Mouse (Mus musculus): ENCODE measurements around the gene Gas2.

Gas2 gene

DNA sequence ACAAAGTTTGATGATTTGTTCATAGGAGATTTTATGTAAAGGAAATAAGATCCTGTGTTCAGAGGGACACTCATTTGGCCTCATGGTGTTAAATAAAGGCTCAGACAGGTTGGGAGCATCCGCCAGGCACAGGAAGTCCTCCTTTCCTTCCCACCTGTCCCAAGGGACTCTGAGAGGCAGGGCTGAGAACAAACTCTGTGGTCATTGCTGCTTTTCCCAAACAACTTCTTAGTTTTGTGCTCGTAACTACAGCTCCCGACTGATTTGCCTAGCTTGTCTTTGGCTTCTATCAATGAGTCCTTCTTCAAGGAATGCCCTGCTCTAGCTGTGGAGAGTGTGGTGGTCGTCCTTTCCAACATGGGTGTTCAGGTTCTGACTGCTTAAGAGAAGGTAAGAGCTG, 18.3 kb downstream of the Gas2 start:
- no peak for DNase-seq (ENCODE audit: low spot score)

DNA sequence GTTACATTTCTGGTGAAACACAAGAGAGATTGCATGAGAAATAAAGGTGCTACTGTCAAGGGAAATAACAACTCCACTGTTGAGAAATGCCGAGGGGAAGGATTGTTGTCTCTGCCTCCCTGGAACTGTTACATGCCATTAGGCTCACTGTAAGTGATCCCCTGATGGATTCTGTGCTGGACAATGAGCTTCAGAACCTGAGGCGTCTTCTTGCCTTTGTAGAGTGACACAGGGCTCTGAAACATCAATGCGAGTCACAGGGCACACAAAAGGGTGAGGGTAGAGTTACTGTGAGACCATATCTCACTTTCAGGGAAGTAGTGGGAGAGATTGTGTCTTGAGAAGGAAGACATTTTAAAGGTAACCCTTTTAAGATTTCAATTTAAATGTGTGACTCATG, 23.5 kb downstream of the Gas2 start:
- DNase-seq (ENCODE audit: low spot score): no peak

DNA sequence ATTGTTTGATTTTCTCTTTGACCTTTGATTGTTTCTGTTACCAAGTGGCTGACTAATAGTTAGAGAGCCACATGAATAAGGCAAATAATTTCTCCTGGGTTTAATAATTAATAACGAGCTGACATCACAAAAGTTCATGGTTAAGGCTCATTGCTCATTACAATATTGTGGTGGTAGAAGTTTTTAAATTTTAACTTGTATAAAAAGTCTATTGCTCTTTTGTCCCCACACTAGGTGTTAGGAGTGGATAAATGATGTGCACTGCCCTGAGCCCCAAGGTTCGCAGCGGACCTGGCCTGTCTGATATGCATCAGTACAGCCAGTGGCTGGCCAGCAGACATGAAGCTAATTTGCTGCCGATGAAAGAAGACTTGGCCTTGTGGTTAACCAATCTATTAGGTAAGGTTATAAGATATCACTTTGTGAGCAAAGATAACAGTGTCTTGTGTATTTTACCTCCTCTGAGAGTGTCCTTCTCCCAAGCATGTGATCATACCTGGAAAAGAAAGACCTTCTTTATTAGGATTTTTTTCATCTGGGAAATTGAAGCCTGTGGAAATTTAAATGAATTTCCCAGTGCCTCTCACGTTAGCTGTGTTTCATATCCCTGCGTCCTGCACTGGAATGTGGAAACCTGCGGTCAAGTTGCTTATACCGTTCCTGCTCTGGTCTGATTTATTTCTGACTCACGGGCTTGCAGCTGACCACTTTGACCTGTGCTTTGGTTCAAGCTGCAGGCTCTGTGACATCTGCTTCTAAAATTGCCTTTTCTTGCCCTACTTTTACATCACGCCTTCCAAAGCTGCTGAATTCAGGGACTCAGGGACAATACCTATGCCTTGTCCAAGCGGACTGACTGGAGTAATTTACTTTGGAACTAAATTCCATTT, 26.1 kb downstream of the Gas2 start:
- no peak for DNase-seq (ENCODE audit: low spot score)

DNA sequence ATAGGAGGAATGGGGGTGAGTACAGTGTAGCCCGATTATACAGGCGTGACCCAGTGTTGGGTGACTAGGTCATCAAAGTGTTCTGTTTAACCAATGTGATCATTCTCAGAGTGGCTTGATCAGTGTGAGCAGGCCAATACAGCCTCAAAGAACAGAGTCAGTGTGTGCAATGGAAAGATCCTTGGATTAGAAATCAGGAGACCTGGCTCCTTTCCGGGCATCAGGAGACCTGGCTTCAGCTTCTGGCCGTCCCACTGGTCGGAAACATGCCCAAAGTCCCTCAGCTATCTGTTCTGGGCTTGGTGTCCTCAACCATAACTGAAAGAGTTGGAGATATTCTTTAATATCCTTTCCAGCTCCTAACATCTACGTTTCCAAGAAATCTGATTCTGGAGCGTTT, 27.8 kb downstream of the Gas2 start:
- DNase-seq (ENCODE audit: low spot score): no peak

DNA sequence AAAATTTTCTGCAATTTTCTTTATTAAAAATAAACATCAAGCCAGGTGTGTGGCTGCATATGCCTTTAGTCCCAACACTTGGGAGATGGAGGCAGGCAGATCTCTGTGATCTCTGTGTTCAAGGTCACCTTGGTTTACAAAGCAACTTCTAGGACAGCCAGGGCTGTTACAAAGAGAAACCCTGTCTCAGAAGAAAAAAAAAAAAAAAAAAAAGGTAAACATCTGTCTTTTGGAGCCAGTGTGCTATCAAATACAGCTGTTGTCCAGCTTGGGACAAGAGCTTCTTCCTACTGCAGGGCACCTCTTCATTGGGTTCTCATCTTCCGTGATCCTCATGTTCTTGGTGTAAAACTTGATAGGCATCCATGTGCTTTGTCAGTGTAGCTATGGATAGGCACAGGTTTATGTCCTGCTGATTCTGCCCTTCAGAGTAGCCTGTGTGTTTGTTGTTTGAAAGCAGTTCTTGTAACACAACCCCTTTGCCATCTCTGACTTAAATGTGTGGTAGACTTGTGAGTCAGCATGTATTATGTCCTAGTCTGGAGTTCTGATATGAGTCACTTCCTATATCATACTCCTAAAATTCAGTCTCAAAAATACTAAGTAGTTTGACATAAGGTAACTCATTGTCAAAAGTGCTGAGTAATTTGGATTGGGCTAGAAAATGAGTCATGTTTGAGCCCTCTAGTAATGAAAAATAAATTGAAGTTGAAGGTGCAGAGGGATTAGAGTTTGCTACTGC, 30.6 kb downstream of the Gas2 start:
- DNase-seq (ENCODE audit: low spot score): no peak

DNA sequence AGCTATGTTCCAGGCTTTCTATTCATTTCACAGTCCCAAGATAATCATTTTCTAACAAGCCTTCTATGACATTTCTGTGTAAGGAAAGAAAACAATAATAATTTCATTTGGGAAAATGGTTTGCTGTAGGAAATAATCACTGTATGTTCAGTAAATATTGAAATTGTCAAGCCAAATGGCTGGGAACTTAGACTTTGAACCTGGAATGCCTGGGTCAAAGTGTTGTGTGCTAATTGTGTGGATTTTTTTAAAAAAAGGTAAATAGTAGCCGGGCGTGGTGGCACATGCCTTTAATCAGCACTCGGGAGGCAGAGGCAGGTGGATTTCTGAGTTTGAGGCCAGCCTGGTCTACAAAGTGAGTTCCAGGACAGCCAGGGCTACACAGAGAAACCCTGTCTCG, 31.2 kb downstream of the Gas2 start:
- DNase-seq (ENCODE audit: low spot score): no peak

DNA sequence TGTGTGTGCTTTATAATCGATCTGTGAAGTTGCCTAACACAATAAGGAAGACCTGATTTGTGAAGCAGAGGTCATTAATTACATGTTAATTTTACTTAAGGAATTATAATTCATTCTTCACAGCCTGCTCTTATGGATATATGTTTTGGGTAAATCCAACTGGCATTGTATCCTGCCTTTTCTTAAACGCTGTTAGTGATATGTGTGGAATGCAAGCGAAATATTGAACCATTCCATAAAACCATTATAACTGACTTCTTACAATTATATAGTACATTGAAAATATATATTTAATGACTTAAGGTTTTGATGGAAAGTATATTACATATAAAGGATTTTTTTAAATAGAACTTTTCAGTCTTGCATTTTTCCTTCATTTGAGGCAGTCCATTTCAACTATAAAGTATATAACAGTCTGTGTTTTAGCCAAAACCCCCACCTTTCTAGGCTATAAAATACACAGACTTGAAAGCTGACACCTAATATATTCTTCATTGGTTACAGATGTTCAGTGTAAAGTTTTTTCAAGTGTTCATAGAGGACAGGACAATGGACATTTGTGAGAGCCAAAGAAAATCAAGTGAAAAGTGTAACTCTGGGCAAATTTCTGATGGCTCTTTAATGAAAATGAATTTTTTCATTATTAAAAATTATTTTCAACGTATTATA, 32.5 kb downstream of the Gas2 start:
- DNase-seq (ENCODE audit: low spot score): no peak

DNA sequence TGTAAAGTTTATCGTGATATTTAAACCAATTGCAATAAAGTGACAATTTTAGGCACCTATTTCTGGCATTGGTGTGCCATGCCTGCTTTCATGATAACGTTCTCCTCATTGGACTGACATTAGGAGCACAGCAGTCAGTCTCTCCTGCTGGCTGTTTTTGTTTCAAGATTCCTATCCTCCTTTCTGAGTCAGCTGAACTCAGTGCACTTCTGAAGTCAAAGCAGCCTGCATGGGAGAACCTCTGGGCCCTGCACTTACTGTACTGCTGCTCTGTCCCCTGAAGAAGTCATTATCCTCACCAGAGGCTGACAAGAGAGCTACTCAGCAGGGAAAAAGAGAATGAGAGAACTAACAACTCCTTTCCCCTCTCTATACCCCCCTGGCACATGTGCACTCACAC, 33.1 kb downstream of the Gas2 start:
- DNase-seq (ENCODE audit: low spot score): no peak

DNA sequence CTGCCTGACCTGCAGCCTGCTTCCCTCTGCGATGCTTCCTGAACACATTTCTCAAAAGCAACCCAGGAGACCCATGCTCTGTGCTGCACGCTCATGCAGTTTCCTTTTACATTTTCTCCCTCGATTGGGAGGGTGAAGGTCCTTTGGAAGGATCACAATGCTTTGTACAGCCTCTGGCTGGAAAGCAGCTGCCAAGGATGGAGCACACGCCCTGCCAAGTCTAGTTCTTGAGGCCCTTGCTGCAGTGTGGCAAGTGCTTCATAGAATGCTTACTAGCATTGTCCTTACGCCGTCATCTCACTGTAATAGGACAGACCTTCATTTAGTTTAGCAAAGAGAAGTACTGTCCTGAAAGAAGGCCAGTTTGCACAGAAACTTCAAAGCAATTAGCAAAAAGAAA, 37.3 kb downstream of the Gas2 start:
- DNase-seq (ENCODE audit: low spot score): no peak

DNA sequence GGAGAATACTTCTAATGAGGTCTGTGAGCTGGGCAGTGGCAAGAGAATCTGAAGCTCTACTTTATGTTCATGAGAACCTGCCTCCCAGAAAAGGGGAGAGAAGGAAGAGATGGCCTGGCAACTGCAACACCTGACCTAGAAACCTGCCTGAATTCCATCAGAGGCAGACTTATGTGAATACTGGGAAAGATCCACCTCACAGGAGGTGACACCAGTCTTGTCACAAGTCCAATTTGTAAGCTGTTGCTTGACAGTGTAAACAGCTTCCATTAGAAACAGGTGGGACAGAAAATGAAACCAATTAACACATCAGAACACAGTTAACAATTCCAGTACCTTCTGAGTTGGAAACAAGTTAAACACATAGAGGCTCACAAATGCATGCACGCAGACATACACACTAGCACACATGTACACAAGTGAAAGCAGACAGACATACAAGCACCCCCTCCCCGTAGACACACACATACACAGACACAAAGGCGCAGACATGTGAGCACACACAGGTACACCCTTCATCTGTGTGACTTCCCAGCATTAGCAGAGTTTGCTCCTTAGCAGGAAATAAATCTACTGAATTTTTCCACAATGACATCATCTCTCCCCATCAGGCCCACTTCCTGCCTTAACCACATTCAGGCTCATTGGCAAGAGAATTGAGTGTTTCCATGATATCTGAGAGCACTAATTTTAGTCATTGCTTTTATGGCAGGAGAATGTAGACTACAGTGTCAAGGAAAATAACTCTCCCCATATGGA, 51.7 kb downstream of the Gas2 start:
- DNase-seq (ENCODE audit: low spot score): no peak

DNA sequence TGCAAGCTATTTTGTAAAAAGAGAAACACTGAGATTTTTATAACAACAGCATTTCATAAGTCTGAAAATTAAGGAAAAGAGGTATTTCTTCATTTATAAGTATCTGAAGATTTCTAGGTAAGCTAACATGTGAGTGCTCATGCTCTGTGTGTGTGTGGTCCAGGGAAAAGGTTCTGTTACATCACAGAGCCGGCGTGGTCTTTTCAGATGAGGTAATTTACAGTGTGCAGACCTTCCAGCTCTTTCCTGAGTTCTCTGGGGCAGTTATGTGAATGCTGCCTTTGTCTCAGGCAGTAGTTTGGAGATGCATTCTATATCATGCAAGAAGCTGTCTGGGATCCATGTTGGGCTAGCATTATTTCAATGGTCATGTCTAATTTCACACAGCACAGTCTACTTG, 52.3 kb downstream of the Gas2 start:
- DNase-seq (ENCODE audit: low spot score): no peak

DNA sequence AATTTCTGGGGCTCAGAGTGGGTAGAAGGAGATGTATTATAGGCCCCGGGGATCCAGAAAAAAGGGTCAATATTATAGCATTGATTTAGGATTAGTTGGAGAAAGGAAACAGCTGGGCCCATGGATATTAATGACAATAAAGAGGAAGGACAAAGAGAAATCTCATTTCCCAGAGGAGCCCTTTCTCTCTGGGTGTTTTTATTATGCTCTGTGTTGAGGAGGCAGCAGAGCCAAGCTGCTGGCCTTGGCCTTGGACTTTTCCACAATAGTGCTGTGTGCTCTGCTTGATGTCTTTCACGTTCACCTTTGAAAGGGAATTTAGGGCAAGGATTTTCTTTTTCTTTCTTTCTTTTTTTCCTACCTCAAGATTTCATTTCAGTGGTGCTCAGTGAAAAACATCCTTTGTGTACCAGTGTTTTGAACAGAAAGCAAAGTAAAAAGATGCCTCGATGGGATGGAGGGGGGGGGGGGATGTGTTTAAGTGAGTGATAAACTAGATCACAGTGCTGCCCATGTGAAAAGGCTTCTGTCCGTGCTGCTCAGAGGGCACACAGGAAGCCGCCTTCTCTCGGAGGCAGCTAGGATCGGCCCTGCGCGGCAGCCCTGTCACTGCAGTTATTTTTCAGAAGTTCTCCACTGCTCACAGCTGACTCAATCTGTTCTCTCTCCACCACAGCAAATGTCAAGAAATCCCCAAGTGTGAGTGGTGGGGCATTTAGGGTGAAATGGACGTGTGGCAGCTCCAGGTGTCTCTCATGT, 67.1 kb downstream of the Gas2 start:
- no peak for DNase-seq (ENCODE audit: low spot score)

DNA sequence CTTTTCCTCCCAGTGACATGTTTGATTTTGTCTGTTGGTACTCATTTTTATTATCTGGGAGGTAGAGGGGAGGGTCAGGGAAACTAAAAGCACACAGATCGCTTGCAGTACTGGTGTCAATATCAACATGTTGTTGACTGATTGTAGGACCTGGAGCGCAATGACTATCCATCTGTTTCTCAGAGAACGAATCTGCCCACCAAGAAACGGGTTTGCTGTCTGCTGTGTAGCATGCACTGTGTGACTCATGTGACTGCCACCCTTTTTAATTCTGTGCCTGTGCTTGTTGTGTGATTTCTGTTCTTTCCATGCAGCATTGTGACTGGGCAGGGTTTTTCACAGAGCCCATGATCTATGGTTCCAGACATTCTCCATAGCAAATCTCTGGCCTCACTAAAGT, 69.4 kb downstream of the Gas2 start:
- DNase-seq (ENCODE audit: low spot score): no peak

DNA sequence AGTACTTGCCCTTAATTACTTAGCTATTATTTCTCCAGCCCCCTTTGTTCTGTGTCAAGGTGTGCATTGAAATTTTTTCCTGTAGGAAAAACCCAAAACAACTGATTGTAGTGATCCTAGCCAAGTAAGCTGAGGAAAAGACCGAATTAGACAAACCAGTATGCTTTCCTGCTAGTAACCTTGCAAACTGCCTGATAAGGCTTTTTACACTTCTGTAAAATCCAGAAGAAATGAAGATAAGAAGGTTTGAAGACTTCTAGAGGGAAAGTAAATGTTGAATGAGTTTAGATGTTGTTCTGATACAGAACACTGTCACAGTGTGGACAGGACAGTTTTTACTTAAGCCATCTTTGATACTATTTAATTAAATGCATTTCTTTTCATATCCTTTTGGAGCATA, 75.5 kb downstream of the Gas2 start:
- no peak for DNase-seq (ENCODE audit: low spot score)

DNA sequence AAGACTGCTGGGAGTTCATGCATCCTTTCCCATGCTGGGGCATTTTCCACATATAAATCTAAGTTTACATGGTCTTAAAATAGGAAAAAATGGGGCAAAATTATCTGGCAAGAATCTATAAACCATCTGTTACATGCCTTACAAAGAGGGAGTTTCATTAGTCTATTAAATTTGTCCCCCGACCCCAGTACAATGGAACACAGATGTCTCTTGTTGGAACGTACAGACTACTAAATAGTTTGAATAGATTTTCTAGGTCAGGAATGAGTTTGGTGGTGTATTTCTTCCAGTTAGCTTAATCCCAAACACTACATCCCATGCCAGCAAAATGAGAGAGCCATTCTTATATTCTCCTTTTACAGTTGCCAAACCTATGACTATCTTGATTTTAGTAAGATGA, 78.6 kb downstream of the Gas2 start:
- DNase-seq (ENCODE audit: low spot score): no peak

DNA sequence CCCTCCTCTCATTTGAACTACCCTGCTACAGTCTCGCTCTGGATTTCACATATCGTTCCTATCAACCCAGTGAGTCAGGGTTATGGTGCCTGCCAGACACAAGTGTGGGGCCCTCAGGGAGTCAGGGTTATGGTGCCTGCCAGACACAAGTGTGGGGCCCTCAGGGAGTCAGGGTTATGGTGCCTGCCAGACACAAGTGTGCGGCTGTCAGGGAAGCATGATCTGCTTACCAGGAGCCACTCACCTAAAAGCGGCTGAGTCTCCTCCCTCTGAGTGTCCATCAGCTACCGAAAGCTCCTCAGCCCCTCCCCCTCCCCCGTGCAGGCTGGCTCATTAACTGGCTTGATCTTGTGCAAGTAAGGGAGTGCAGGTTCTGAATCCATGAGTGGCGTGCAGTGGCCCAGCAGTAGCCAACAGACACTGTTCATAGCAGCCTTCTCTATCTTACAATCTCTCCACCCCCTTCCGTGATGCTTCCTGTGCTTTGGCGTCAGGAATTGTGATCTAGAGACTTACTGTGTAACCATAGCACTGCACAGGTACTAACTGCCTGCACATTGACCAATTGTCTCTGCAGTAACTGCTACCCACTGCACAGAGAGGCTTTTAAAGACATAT, 93.7 kb downstream of the Gas2 start:
- DNase-seq (ENCODE audit: low spot score): no peak

DNA sequence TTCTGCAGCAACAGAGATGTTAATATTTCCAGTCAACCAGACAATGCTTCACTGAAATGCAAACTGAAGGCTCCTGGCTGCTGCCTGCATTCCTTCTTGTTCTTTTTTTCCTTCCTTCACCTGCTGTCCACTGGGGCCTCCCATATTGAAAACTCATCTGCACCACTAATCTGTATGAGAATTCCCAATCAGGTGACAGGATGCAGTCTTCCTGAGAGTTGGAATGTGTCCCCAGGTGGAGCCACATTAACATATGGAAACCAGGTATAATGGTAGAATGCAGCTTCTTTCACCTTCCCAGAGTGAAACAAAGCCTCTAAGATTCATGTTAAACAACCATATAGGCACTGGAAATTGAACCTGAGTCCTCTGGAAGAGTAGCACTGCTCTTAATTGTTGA, 96.0 kb downstream of the Gas2 start:
- no peak for DNase-seq (ENCODE audit: low spot score)

DNA sequence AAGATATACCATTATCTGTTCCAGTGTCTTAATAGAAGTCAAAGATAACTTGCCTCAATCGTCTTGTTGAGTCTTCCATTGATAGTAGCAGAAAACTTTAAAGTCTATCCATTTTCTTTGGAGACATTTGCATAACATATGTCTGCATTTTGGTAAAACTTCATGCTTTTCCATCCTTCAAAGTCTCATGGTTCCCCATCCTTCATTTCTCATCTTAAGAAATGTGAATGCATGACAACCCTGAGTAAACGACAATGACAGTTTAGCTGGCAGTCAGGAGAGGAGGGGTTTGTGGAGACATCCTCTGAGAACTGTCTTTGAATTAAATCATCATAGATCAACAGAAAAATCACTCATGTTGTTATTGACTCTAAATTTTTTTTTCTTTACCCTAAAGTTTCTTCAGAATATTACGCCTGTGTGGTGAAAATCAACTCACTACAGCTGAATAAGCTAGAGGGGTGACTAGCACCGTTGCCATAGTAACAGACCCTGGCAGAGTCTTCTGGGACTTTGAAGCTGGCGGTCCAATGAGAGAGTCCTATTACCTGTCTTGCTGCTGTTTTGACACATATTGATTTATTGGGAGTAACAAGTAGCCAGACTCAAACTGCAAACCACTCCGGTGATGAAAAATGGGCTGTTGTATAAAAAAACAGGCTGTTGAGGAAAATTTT, 99.0 kb downstream of the Gas2 start:
- no peak for DNase-seq (ENCODE audit: low spot score)

DNA sequence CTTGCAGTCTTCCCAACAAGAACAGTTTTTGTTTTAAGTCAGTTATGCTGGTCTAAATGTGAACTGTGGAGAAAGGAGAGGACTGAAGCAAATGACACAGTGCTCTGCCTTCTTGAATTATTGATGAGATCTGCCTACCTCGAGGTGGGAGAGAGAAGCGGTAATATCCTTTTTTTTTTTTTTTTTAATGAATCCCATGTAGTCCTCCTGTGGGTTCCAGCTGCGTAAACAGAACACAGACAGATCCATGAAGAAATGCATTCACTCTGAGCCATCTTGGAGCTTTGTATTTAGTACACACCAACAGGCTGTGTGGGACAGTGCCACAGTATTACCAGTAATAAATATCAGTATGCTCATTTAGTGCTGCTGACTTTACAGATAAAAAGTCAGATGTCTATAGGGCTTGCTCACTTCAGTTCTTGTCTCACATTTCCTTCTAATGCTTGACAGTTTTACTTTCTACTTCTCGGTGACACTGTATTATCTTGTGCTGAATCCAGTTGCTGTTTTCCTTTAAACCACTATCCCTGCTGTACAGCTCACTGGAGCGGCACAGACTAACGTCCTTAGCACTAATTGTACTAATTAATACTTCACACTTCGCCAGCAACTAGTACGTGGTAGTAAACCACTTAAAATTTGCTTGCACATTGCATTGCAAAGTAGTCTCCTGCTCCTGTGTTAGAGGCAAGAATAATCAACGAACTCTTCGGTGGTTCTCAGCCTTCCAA, 100.6 kb downstream of the Gas2 start:
- no peak for DNase-seq (ENCODE audit: low spot score)

DNA sequence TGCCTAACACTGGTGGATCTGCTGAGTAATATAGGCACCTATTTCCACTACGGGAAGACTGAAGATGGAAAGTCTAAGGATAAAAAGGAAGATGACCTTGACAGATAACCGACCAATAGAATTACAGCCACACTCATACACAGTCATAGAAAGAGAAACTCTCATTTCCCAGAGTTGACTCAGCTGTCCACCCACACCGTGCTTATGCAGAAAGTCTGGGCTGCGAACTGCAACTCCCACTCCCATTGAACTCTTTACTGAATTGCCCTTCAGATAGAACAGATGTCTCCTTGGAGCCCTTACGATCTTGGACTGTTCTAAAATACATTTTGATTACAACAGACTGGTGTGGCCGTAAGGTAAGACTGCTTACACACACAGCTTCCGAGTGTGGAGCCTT, 102.9 kb downstream of the Gas2 start:
- DNase-seq (ENCODE audit: low spot score): no peak

All from ovary, postnatal 14 days (tissue).